Mouse (Mus musculus) left cerebral cortex, postnatal 4 days (tissue): ENCODE measurements around the gene Cops3. TPM values are rescaled to one million over a fixed set of nuclear protein-coding genes. Genes with fewer than 3 reads are reported as not detected.
A peak's percentile ranks its signal among the peaks of the same experiment; 100 is the strongest.

Source experiments
- DNase-seq: peaks from one replicate; pipeline ENCODE4 v3.0.0-alpha.2; 2022
- intact Hi-C: fragments of 180-260 bp; cut with DNase I; formaldehyde crosslinking; loops from one replicate; pipeline ENCODE4 v1.15.1; 2025
- total RNA-seq, 2 experiments: library from RNA; stranded (reverse); gene quantifications; 2 replicates each; pipeline ENCODE4 v1.2.3; 2021

Cops3 gene
- total RNA-seq, 2 experiments from 2014 or later = 83.2 to 87.3 TPM

GRCm38 (mm10) chr11:59779406-59779805 is 60.2 kb downstream of the Cops3 start:
- intact Hi-C loops = no loop called here
- no peak for DNase-seq

- intact Hi-C loops = no loop called here
- DNase-seq = no peak
Measured at GRCm38 (mm10) chr11:59778874-59779223, 60.8 kb downstream of the Cops3 start.

GRCm38 (mm10) chr11:59778181-59778873 is 61.3 kb downstream of the Cops3 start:
- intact Hi-C loops = no loop called here
- DNase-seq = peak; percentile 80

- intact Hi-C loops = no loop called here
- DNase-seq = no peak
Measured at GRCm38 (mm10) chr11:59777259-59777658, 62.4 kb downstream of the Cops3 start.

GRCm38 (mm10) chr11:59775435-59776148 is 64.0 kb downstream of the Cops3 start:
- intact Hi-C loops = no loop called here
- DNase-seq = no peak

GRCm38 (mm10) chr11:59774522-59774921 is 65.1 kb downstream of the Cops3 start:
- intact Hi-C loops = no loop called here

GRCm38 (mm10) chr11:59772902-59773301 is 66.7 kb downstream of the Cops3 start:
- intact Hi-C loops = no loop called here

More at GRCm38 (mm10) chr11:59774522-59774921, 65.1 kb downstream of the Cops3 start:
- DNase-seq = no peak

GRCm38 (mm10) chr11:59772291-59772690 is 67.3 kb downstream of the Cops3 start:
- intact Hi-C loops = no loop called here
- no peak for DNase-seq

More at GRCm38 (mm10) chr11:59772902-59773301, 66.7 kb downstream of the Cops3 start:
- DNase-seq = no peak

GRCm38 (mm10) chr11:59770753-59771152 is 68.9 kb downstream of the Cops3 start:
- DNase-seq = no peak
- intact Hi-C loops = no loop called here

- no peak for DNase-seq
- intact Hi-C loops = loop anchor here (10.0 kb wide), 1 partner anchor 55 kb away; no protein-coding TSS in a partner anchor
Measured at GRCm38 (mm10) chr11:59769738-59770137, 69.9 kb downstream of the Cops3 start.

- intact Hi-C loops = loop anchor here (10.0 kb wide), 1 partner anchor 55 kb away; no protein-coding TSS in a partner anchor
- DNase-seq = no peak
Measured at GRCm38 (mm10) chr11:59769307-59769706, 70.3 kb downstream of the Cops3 start.

Other genes starting within 250 kb of the Cops3 start
- not detected for gene Olfr223, start 246.5 kb downstream of the Cops3 start, total RNA-seq
- 100 to 1,000 TPM; 270 to 281 TPM for gene Mprip, start 178.5 kb downstream of the Cops3 start, total RNA-seq
- gene Pld6, start 52.2 kb downstream of the Cops3 start, total RNA-seq = 1 to 10 TPM; 3.0 to 3.8 TPM
- 10 to 100 TPM; 33.3 to 36.1 TPM for gene Flcn, start 29.8 kb downstream of the Cops3 start, total RNA-seq
- 10 to 100 TPM; 43.6 to 45.0 TPM for gene Nt5m, start 391 bp downstream of the Cops3 start, total RNA-seq
- gene Med9, start 108.4 kb upstream of the Cops3 start, total RNA-seq = 10 to 100 TPM; 23.8 to 25.2 TPM
- 1 to 10 TPM; 1.3 to 1.5 TPM for gene Rasd1, start 125.1 kb upstream of the Cops3 start, total RNA-seq
- 1 to 10 TPM; 6.7 to 7.5 TPM for gene Pemt, start 206.7 kb upstream of the Cops3 start, total RNA-seq